Mouse (Mus musculus): ENCODE measurements at regions not wholly inside any gene's neighbourhood (a gene's known extent, or its start where the extent isn't known, plus 50 kb on each side); places are given as distances from the start of the nearest gene placed in this dataset.
"Not testable (repeated sequence)": the region's sequence is repeated elsewhere in the genome, so short reads cannot be mapped to it uniquely, and the experiment has no call there.

DNA sequence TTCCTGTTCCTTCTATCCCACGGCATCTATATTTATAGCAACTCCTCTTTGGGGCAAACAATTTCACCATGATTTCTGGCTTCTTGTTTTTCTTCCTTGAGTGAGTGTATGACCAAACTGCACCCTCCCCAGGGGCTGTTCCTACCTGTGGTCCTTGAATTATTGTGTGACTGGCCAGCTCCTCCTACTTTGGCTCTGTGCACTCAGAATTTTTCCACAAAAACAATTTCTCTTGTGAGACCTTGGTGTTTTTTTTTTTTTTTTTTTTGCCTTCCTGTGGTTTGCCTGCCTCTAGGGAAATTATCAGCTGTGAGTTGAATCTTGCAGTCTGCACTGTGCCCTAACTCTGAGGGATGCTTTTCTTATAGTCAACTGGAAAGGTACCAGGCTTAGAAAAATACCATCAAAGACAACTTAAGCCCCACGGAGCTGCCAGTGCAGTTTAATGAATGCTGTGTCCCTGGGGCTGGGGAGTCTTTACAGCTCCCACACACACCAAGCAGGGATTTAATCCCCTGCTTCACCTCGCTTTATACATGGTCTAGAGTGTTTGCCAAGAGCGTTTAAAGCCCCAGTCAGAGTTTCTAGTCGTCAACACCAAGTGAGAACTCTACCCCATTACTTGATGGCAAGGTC, 216.2 kb upstream of the Sesn3 start:
- no peak for DNase-seq (ENCODE audit: low spot score)

DNA sequence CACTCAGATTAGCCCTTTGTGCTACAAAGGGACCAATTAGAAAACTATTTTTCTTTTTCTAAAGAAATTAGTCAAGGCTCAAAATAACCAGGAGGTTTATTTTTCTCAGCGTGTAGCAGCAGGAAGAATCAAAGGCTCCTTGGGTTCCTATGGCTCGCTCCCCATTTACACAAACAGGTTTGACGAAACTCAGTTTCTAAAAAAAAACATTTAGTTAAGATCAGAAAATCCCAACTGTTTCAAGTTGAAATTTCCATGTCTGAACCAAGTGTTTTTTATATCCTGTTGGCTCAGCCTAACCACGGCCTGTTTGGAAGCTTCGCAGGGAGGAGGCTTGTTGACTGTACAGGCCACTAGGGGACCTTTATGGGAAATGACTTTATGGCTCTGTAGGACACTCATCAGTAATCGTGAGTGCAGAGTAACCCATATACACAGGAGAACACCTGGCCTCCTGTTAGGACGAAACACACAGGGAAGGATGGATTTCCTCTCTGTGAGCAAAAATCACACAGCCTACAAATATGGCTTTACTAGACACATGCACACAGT, 215.6 kb upstream of the Sesn3 start:
- no peak for DNase-seq (ENCODE audit: low spot score)

DNA sequence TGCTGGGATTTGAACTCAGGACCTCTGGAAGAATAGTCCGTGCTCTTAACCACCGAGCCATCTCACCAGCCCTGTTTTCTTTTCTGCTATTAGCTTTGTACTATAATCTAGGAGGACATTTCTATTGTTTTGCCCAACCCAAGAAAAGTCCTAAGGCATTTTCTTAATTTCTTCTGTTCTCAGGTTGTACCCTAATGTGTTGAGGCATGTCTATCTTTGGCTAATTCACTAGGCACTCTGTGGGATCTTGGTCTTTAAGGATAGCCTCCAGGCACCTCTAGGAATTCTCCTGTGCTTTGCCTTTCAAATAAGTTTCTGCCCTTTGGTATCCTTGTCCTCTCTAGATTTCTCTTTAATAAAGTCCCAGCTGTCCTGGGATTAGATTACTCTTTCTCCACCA, 214.6 kb upstream of the Sesn3 start:
- DNase-seq (ENCODE audit: low spot score) = no peak

DNA sequence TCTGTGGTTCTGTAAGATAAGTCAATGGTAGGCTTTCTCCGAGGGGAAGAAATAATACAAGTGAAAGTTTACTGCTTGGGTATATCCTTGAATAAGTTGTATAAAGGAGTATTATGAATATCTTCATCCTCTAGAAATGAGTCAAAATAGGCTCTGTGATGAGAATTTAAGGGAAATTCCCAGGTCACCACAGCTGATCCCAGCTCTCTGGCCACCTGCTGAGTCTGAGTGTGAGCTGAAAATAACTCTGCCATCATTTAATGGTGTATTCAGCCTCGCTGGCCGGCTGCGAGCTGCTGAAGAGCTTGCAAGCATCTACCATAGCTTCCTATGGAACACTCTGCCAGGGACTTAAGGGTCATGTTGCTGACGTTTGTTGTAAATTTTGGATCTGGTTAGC, 213.5 kb upstream of the Sesn3 start:
- no peak for DNase-seq (ENCODE audit: low spot score)

DNA sequence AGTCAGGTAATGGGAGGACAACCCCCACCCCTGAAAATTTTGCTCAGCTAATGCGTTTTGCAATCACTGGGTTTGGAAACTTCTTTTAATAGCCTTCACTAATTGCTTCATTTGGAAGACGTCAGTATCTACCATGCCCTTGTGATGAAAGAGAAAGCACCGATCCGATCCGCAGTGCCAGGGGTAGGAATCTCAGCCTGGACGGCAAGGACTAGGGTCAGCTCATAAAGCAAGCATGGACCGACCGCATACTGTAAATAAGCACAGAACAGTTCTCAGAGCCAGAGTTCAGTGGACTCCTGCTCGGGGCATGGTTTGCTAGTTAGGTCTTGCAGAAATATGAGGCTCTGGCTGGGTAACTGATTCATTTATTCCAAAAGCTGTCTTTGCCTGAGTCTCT, 213.0 kb upstream of the Sesn3 start:
- no peak for DNase-seq (ENCODE audit: low spot score)

DNA sequence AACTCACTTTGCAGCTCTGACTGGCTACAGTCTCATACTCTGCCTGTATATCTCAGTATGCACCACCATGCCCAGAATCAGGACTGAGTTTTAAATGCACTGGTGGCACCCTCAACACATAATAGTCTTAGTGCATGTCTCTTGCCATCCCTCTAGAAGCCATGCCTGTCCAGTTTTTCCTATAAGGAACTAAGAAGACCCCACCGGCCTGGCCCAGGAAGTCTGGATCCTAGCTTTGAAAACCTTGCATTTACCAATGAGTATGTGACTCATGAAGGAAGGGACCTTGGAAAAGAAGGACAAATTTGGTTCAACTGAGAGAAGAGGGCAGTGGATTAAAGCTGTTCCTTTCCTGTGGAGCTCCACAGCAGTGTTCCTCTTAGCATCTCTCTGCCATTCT, 212.2 kb upstream of the Sesn3 start:
- no peak for DNase-seq (ENCODE audit: low spot score)

DNA sequence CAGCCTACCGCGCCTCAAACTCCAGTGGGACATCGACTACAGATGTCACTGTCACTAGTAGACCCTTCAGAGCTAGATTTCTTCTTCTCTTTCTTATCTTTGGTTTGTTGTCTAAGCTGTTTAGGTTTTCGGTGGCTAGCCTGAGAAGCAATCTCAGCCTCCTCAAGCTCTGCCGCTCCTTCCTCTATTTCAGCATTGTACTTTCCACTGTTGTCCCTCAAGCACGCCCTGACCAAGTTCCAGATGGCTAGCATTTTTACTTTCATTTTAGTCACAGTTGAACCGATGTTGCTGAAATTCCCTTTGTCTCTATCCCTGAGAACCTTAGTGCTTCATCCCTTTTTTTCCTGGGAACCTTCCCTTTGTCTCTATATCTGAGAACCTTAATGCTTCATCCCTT, 208.1 kb upstream of the Sesn3 start:
- DNase-seq (ENCODE audit: low spot score) = not testable (repeated sequence)

DNA sequence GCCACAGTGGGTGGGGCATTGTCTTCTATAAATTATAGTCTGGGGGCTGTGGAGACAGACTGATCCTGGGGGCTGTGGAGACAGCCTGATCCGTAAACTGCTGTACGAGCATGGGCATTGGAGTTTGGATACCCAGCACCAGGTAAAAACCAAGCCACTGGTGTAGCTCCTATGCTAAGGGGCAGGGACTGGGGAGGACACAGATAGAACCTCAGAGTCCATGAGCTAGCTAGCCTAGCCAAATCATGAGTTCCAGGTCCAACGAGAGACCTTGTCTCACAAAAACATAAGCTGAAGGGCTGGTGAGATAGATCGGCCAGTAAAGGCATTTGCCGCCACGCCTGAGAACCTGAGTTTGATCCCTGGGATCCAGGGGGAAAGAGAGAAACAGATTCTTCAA, 205.8 kb upstream of the Sesn3 start:
- DNase-seq (ENCODE audit: low spot score) = no peak

DNA sequence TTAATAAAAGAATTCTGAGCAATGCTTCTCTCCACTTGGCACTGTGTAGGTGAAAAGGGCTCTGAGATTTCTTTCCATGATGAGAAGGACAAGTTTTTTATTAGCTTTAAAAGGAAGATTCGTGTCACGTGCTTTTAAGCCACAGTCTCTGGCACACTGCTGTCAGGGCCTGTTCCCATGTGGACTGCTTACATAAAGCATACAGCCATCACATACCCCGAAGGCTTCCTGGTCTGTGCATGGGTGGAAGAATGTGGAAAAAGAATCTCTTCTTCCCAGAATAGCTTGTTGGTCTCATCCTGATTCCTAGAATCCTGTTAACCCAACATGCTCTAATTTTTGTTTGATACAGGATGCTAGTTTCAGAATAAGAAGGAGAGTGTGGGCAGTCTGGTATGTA, 205.1 kb upstream of the Sesn3 start:
- DNase-seq (ENCODE audit: low spot score) = no peak

DNA sequence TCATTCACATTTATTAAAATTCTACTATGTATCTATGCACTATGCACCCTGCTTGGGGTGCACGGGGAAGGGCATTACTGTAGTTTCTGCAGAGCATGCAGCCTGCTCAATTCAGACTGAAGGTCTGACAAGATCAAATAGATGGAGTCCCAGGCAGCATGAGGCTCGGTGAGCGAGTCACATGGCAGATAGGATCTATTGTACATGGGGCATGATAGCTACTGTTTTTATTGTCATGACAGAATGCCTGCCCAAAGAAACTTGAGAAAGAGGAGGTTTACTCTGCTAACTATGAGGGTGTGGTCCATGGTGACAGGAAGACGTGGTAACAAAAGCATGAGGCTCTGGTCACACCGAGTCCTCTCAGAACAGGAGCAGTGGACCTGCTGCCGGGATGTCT, 203.1 kb upstream of the Sesn3 start:
- no peak for DNase-seq (ENCODE audit: low spot score)

DNA sequence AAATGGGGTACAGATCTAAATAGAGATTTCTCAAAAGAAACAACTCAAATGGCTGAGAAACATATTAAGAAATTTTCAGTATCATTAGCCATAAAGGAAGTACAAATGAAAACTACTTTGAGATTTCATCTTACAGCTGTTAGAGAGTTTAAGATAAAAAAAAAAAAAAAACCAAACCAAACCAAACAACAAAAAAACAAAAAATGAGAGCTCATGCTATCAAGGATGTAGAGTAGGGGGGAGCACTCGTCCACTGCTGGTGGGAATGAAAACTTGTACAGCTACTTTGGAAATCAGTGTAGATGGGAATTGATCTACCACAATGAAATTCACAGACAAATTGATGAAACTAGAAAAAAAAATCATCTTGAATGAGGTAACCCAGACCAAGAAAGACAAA, 201.9 kb upstream of the Sesn3 start:
- no peak for DNase-seq (ENCODE audit: low spot score)

DNA sequence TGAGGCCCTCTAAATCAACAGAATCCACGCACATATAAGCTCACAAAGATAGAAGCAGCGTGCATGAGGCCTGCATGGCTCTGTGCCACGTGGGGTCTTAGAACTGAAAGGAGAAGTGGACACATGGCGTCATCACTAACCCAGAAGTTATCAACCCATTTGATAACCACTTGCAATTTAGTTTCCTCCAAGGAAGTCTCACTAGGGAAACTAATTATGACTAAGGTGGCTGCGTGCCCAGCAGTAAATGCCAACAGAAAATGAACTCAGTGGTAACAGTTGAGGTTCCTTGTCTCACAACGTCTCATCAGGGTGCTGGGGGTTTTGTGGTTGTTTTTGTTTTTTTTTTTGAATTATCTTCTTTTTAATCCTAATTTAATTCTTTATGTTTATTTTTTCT, 200.6 kb upstream of the Sesn3 start:
- no peak for DNase-seq (ENCODE audit: low spot score)

DNA sequence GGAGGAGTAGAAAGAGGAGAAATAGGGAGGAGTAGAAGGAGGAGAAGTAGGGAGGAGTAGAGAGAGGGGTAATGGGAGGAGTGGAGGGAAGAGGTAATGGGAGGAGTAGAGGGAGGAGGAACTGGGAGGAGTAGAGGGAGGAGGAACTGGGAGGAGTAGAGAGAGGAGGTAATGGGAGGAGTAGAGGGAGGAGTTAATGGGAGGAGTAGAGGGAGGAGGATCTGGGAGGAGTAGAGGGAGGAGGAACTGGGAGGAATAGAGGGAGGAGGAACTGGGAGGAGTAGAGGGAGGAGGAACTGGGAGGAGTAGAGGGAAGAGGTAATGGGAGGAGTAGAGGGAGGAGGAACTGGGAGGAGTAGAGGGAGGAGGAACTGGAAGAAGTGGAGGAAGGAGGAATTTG, 200.0 kb upstream of the Sesn3 start:
- DNase-seq (ENCODE audit: low spot score) = not testable (repeated sequence)

DNA sequence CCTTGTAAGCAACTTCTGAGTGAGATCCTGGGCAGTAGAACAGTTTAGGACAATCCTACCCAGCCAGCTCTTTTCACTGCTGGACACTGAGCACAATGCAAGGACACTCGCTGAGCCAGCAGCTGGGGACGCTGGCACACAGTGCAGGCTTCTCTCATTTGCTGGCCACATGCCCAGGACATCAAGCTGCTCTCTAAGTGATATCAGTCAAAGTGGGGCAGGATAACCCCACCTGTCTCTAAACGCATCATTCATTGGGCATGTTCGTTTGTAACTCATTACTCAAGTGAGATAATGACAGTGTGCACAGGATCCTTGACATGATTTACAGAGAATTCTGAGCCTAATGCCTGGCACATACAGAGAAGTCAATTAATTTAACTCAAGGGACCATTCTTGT, 199.4 kb upstream of the Sesn3 start:
- DNase-seq (ENCODE audit: low spot score) = peak; percentile 50

DNA sequence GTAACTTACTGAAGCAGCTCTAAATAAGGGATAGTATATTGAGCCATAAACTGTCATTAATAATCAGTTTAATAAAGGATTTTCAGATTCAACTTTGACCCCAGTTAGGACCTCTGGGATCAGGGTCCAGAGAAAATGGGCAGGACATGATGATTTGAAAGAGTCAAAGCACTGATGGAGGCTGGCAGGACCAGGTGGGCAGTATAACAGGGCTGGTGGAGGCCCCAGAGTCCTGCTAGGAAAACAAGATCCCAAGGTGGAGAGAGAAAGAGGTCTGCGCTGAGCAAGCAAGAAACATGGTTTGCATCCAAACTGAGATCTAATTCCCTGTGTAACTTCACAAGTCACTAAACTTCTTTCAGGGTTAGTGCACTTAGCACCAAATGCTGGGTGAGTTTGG, 199.0 kb upstream of the Sesn3 start:
- no peak for DNase-seq (ENCODE audit: low spot score)

DNA sequence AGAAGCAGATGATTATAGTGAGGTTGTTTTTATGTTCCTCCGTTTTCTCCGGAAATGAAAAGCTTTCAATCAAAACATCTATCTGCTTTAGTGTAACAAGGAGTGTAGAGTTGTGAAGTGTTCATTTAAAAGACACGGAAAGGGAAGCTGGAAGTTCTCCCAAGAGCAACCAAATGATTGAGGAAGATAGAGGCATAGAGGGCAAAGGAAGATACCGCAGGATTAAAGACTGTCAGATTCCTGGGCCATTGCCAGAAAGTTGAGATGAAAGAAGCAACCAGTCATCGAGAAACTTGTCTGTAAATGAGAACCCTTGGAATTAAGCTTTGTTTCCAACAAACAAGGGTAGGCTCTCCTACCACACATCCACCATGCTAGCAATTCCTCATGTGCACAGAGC, 198.1 kb upstream of the Sesn3 start:
- no peak for DNase-seq (ENCODE audit: low spot score)

DNA sequence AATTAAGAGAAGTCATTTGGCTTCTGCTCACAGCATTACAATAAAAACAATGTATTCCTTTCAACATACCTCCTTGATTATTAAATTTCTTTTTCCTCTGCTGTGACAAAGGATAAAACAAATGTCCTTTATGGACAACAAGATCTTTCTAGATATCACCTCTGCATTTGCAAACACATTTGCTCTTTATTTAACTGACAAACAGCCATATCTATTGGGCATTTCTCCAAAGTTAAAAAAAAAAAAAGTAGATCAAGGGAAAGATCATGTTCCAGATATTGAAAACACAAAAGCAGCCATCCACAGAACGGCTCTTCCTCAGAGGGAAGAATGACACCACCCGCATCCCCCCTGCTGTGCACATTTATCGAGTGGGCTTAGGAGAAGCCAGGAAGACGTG, 193.7 kb upstream of the Sesn3 start:
- DNase-seq (ENCODE audit: low spot score) = no peak

DNA sequence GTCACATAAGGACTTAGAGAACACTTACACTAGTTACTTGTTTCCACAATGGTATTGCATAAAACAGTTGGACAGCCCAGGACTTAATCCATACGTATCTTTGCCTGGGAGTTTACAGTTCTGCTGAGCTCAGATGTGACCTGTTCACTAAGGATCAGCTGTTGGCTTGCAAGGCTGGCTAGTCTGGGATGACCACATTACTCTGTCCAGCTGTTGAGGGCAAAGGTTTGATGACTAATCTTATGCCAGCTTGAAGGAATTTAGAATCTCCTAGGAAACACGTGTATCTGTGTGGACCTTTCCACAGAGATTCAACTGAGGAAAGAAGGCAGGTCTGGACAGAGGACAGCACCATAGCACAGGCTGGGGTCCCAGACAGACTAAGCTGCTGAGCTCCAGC, 188.7 kb upstream of the Sesn3 start:
- DNase-seq (ENCODE audit: low spot score) = no peak

DNA sequence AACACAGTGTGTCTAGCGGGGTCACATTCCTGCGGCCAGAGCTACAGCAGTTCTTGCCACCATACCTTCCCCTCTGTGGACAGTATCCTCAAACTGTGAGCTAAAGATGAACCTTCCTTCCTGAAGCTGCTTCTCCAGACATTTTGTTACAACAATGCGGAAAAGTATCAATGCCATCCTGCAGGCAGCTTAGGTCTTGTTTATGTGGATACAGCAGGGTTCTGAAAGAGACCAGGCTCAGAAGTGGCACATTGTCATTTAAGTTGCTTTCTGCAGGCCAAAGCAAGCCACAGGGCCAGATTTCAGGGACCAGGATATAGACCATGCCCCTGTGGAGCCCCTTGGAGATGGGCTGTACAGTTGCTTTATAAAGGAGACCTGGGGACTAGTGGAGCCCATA, 188.3 kb upstream of the Sesn3 start:
- no peak for DNase-seq (ENCODE audit: low spot score)

DNA sequence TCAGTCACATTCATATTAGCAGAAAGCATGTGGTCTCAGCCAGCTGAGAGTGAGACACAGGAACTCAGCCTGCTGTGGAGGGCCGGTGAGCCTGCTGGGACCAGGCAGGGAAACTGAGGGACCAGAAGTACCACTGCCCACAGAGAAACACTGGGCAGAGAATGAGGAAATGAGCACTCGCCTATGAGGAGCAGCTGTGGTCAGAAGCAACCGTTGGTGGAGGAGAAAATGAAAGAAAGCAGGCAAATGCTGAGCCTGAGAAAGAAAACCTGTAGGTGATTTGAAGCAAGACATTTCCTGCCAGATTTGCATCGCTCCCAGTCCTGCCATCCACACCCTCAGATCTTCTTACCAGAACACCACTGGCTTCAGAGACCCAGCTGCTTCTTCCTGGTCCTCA, 187.0 kb upstream of the Sesn3 start:
- DNase-seq (ENCODE audit: low spot score) = no peak

DNA sequence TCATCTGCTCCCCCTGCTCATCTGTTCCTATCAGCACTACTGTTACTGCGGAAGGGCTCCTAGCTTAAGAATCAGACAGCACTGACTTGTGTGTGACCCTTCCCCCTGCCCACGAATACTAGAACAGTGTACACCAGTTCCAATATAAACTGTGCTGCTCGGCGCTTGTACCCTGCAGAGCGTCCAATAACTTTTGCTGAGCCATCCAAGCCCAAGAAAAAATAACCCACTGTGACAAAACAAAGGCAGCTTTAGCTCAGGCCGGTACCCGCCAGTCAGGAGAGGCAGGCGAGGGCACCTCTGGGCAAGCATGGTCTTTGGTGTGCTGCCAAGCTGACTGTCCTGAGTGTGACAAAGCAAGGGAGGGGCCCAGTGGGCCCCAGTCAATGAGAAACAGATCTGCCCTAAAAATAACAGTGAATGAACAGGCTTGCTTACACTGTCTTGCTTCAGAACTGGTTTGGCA, 185.0 kb upstream of the Sesn3 start:
- DNase-seq (ENCODE audit: low spot score) = no peak

DNA sequence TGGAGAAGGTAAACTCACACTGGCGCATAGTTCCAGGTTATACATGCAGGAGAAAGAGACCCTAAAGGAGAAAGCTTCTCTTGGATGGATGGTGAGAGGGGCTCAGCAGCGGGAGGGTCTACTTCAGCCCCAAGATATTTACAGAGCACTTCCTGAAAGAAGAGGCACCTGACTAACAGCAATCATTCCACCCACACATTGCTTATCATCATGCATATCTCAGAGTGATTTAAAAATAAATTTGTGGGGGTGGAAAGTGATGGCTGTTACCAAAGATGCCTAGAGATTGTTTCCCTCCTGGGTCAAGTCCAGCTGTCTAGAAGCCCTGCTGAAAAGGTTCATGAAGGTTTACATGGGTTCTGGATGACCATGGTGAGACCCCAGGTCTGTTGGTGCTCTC, 184.4 kb upstream of the Sesn3 start:
- no peak for DNase-seq (ENCODE audit: low spot score)

DNA sequence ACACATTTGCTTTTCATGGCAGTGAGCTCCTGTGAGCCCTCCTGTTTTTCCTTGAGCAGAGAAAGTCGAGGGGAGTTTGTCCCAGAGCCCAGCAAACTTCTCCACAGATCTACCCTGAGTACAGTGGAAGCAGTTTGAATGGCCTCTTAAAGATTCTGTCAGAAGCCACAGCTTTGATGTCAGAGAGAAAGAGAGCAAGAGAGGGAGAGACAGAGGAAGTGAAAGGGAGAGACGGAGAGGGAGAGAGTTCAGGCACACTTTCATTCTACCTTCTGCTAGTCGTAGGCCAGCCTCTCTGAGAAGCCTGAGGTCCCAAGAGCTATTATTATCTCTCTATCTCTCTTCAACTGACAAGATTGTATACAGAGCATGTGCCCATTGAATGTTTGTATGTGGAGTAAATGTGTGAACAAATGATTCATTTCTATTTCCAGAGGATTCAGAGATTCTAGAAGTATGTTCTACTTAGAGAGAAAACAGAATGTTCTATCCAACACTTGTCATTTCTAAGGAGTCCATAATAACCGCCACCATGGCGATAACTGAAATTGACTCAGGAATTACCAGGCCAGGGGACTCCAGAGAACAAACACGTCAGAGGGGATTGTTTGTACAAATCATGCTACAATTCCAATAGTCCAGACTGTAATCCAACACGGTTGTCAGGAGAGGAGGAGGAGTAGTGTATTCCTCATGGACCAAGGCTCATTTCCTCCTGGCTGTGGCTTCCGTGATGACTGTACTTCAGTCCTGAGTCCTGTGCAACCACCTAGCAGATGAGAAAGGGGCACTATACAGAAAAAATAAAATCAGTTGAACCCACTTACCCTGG, 183.6 kb upstream of the Sesn3 start:
- no peak for DNase-seq (ENCODE audit: low spot score)

DNA sequence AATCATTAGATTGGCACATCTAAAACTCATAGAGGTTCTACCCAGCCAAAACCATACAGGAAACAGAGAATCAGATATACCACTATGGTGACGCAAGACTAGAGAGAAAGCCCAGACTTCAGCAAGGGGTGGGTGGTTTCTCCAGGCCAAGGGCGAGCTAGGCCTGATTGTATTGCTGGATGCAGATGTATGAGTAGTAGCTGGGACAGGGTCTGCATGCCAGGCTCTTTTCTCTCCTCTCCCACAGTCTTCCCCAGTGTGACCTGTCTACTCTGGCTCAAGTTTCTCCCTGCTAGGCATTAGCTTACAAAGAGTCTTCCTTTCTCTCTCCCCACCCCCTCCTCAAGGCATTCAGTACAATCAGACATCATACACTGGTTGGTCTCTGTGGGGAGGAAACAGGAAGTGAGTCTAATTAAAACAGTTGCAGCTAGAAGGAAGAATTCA, 181.8 kb upstream of the Sesn3 start:
- no peak for DNase-seq (ENCODE audit: low spot score)
